Mouse (Mus musculus) c-Kit-negative CD71-positive TER-119-positive erythroid progenitor cells, embryonic 14.5 days (primary cell): Measurements from ENCODE around the gene Znrf1.
"Not testable (repeated sequence)": the region's sequence is repeated elsewhere in the genome, so short reads cannot be mapped to it uniquely, and the experiment has no call there.

Source experiments
- DNase-seq: peaks from one replicate; pipeline ENCODE4 v3.0.0-alpha.2; 2013; ENCODE audit warnings: low read depth, low spot score

The Znrf1 gene

GRCm38 (mm10) chr8:111536031-111536977 is at the start of gene Znrf1:
Znrf1 (plus strand) TSS chr8:111536097.
- DNase-seq = peak; percentile 28

GRCm38 (mm10) chr8:111490034-111490591 is 45.8 kb upstream of the Znrf1 start:
- no peak for DNase-seq

GRCm38 (mm10) chr8:111491191-111491590 is 44.7 kb upstream of the Znrf1 start:
- DNase-seq = no peak

- DNase-seq = no peak
Observed at GRCm38 (mm10) chr8:111492508-111492907, 43.4 kb upstream of the Znrf1 start.

GRCm38 (mm10) chr8:111493176-111493575 is 42.7 kb upstream of the Znrf1 start:
- DNase-seq = no peak

- no peak for DNase-seq
Observed at GRCm38 (mm10) chr8:111496326-111496725, 39.6 kb upstream of the Znrf1 start.

GRCm38 (mm10) chr8:111498249-111498648 is 37.6 kb upstream of the Znrf1 start:
- DNase-seq = not testable (repeated sequence)

GRCm38 (mm10) chr8:111501724-111502464 is 34.0 kb upstream of the Znrf1 start:
- no peak for DNase-seq

- no peak for DNase-seq
Observed at GRCm38 (mm10) chr8:111508566-111508965, 27.3 kb upstream of the Znrf1 start.

- DNase-seq = no peak
Observed at GRCm38 (mm10) chr8:111509278-111509677, 26.6 kb upstream of the Znrf1 start.

- no peak for DNase-seq
Observed at GRCm38 (mm10) chr8:111510401-111510800, 25.5 kb upstream of the Znrf1 start.

- DNase-seq = no peak
Observed at GRCm38 (mm10) chr8:111512941-111513340, 23.0 kb upstream of the Znrf1 start.

GRCm38 (mm10) chr8:111513446-111513845 is 22.5 kb upstream of the Znrf1 start:
- DNase-seq = no peak

- DNase-seq = no peak
Observed at GRCm38 (mm10) chr8:111516451-111517035, 19.4 kb upstream of the Znrf1 start.

- DNase-seq = no peak
Observed at GRCm38 (mm10) chr8:111517466-111517865, 18.4 kb upstream of the Znrf1 start.

- DNase-seq = peak; percentile 99
Observed at GRCm38 (mm10) chr8:111521713-111522429, 14.0 kb upstream of the Znrf1 start, which contains the start of gene Wdr59. Wdr59 (minus strand) TSS chr8:111522092.

GRCm38 (mm10) chr8:111526403-111527024 is 9.4 kb upstream of the Znrf1 start:
- DNase-seq = no peak

- no peak for DNase-seq
Observed at GRCm38 (mm10) chr8:111527149-111527548, 8.7 kb upstream of the Znrf1 start.

GRCm38 (mm10) chr8:111528071-111528470 is 7.8 kb upstream of the Znrf1 start:
- no peak for DNase-seq

GRCm38 (mm10) chr8:111531191-111531590 is 4.7 kb upstream of the Znrf1 start:
- DNase-seq = no peak

GRCm38 (mm10) chr8:111531621-111532020 is 4.3 kb upstream of the Znrf1 start:
- DNase-seq = no peak
